Mouse (Mus musculus) liver, postnatal 0 days (tissue): ENCODE data around the gene Ipo9.

ENCODE experiments used
- CTCF ChIP-seq: sonication (generic); IDR thresholded peaks from 2 replicates; pipeline ENCODE4 v1.5.1; 2016; ENCODE audit warnings: antibody characterized with exemption, low read depth
- EP300 ChIP-seq: IDR thresholded peaks from 2 replicates; pipeline ENCODE4 v1.6.1; 2016; ENCODE audit warnings: antibody characterized with exemption, low read depth, mild to moderate bottlenecking

GRCm38 (mm10) chr1:135461097-135461730 is 30.9 kb upstream of the Ipo9 start:
- TF ChIP-seq CTCF (peak; percentile 82), EP300 (no peak)
